Comparison of ENCODE assay signal across 17 mouse cellular contexts in genomic region chrX:7778450-7779244, GRCm38 (mm10). TPM values are rescaled to one million over a fixed set of nuclear protein-coding genes. Genes with fewer than 3 reads are reported as not detected.
DNase-seq lines count a peak whose midpoint lies in the region; ATAC-seq and TF ChIP-seq lines count a peak whose summit lies in the region.
"Had no signal": no experiment of that assay in that cellular context is flagged by ENCODE, and none has a peak within 500 bp of the region (broad histone marks: within the 10 kb centered on the region; RNA-seq: fewer than 3 reads in every experiment).

No protein-coding gene starts in this region.

- WGBS in lung, embryonic 14.5 days = 60% methylated on average over 7 of the region's 7 CpGs
- 71% methylated on average over 7 of the region's 7 CpGs for WGBS in lung, adult 2 months
- 32% methylated on average over 7 of the region's 7 CpGs for WGBS in liver, embryonic 12.5 days (ENCODE audit: insufficient replicate concordance)
- WGBS in stomach, embryonic 16.5 days = 61% methylated on average over 7 of the region's 7 CpGs
- 83% methylated on average over 7 of the region's 7 CpGs for WGBS in neural tube, embryonic 15.5 days

- H3K4me2 ChIP-seq in lung, embryonic 14.5 days = no peak overlapping the region
- H3K4me2 ChIP-seq in liver, embryonic 12.5 days = peak overlapping the region; percentile 57
- H3K4me2 ChIP-seq in stomach, embryonic 16.5 days (ENCODE audit: low read depth, low read length) = no peak overlapping the region
- no peak overlapping the region for H3K4me2 ChIP-seq in neural tube, embryonic 15.5 days
- H3K4me2 ChIP-seq: limb, embryonic 15.5 days had no signal

- no peaks in the 10 kb centered on the region for H3K4me1 ChIP-seq in lung, embryonic 14.5 days (ENCODE audit: insufficient read depth)
- H3K4me1 ChIP-seq in lung, adult 2 months (ENCODE audit: control insufficient read depth, insufficient read depth, low read length) = no peaks in the 10 kb centered on the region
- peaks cover 43% of the 10 kb centered on the region for H3K4me1 ChIP-seq in liver, embryonic 12.5 days
- no peaks in the 10 kb centered on the region for H3K4me1 ChIP-seq in stomach, embryonic 16.5 days (ENCODE audit: control insufficient read depth, insufficient read depth, low read length)
- no peaks in the 10 kb centered on the region for H3K4me1 ChIP-seq in neural tube, embryonic 15.5 days
- H3K4me1 ChIP-seq: embryonic facial prominence, embryonic 10.5 days; limb, embryonic 15.5 days had no signal

- peaks cover 8% of the 10 kb centered on the region for H3K36me3 ChIP-seq in lung, embryonic 14.5 days (ENCODE audit: insufficient read depth)
- H3K36me3 ChIP-seq in liver, embryonic 12.5 days = peaks cover 8% of the 10 kb centered on the region
- no peaks in the 10 kb centered on the region for H3K36me3 ChIP-seq in stomach, embryonic 16.5 days (ENCODE audit: control insufficient read depth, insufficient read depth, low read length)
- H3K36me3 ChIP-seq in neural tube, embryonic 15.5 days = 0 out of 2 replicates have a peak, but pooled peaks cover 3% of the 10 kb centered on the region

- H3K9me3 ChIP-seq in lung, embryonic 14.5 days (ENCODE audit: low read depth, low read length) = no peaks in the 10 kb centered on the region
- H3K9me3 ChIP-seq in liver, embryonic 12.5 days (replicated peaks) = no peaks in the 10 kb centered on the region
- no peaks in the 10 kb centered on the region for H3K9me3 ChIP-seq in stomach, embryonic 16.5 days (replicated peaks; ENCODE audit: control insufficient read depth, low read length)
- no peaks in the 10 kb centered on the region for H3K9me3 ChIP-seq in neural tube, embryonic 15.5 days (replicated peaks)
- H3K9me3 ChIP-seq: embryonic facial prominence, embryonic 10.5 days; limb, embryonic 15.5 days had no signal

- H3K27ac ChIP-seq in lung, embryonic 14.5 days (ENCODE audit: low read depth) = no peak overlapping the region
- H3K27ac ChIP-seq in liver, embryonic 12.5 days = peak overlapping the region; percentile 95
- no peak overlapping the region for H3K27ac ChIP-seq in stomach, embryonic 16.5 days (ENCODE audit: low read length)
- no peak overlapping the region for H3K27ac ChIP-seq in neural tube, embryonic 15.5 days (replicated peaks)
- H3K27ac ChIP-seq: embryonic facial prominence, embryonic 10.5 days; limb, embryonic 15.5 days had no signal

- no peak for TF ChIP-seq POLR2A in lung, adult 2 months (IDR thresholded peaks at IDR 0.05; ENCODE audit: borderline replicate concordance, extremely low read depth, low read depth, low read length)

- no peak overlapping the region for H3K9ac ChIP-seq in lung, embryonic 14.5 days
- peak overlapping the region; percentile 53 for H3K9ac ChIP-seq in liver, embryonic 12.5 days
- H3K9ac ChIP-seq in stomach, embryonic 16.5 days (ENCODE audit: low read length) = no peak overlapping the region
- H3K9ac ChIP-seq in neural tube, embryonic 15.5 days (replicated peaks) = no peak overlapping the region
- H3K9ac ChIP-seq: limb, embryonic 15.5 days had no signal

- ATAC-seq in lung, embryonic 14.5 days (ENCODE audit: insufficient read depth) = no peak
- ATAC-seq in liver, embryonic 12.5 days = peak; percentile 87
- ATAC-seq in stomach, embryonic 16.5 days (ENCODE audit: insufficient read depth, low FRiP score) = peak; percentile 60; the same call in 1 of the 2 replicates
- no peak for ATAC-seq in neural tube, embryonic 15.5 days (ENCODE audit: low FRiP score)
- ATAC-seq: activated CD4-positive, CD25-positive, alpha-beta regulatory T cell, adult 4 months; midbrain, embryonic 16.5 days had no signal

- TF ChIP-seq CTCF in lung, embryonic 14.5 days (IDR thresholded peaks at IDR 0.05; ENCODE audit: low read depth) = no peak
- TF ChIP-seq CTCF in lung, adult 2 months (IDR thresholded peaks at IDR 0.05; ENCODE audit: insufficient read depth, low read length) = no peak

- H3K4me3 ChIP-seq in lung, embryonic 14.5 days (ENCODE audit: low read depth, low read length) = no peak overlapping the region
- no peak overlapping the region for H3K4me3 ChIP-seq in lung, adult 2 months (replicated peaks; ENCODE audit: extremely low read depth, low read depth, low read length)
- H3K4me3 ChIP-seq in liver, embryonic 12.5 days = peak overlapping the region; percentile 11; the same call in 1 of the 2 replicates
- no peak overlapping the region for H3K4me3 ChIP-seq in stomach, embryonic 16.5 days (replicated peaks; ENCODE audit: low read length)
- no peak overlapping the region for H3K4me3 ChIP-seq in neural tube, embryonic 15.5 days (replicated peaks)
- H3K4me3 ChIP-seq: embryonic facial prominence, embryonic 10.5 days; limb, embryonic 15.5 days had no signal

- peak; percentile 22 for DNase-seq in lung, embryonic 14.5 days
- DNase-seq in lung, adult 2 months = no peak
- DNase-seq in c-Kit-positive CD71-positive TER-119-positive erythroid progenitor cells, embryonic 14.5 days (ENCODE audit: low spot score) = peak; percentile 65
- DNase-seq in right cerebral cortex, postnatal 25 days = no peak
- DNase-seq: adrenal gland, postnatal 25 days; cerebellum, postnatal 14 days; gastrocnemius, postnatal 14 days; kidney, postnatal 25 days; layer of hippocampus, adult 9-11 months; lung, postnatal 36 days had no signal

- no peaks in the 10 kb centered on the region for H3K27me3 ChIP-seq in lung, embryonic 14.5 days (ENCODE audit: insufficient read depth, low read length)
- no peaks in the 10 kb centered on the region for H3K27me3 ChIP-seq in liver, embryonic 12.5 days (replicated peaks)
- no peaks in the 10 kb centered on the region for H3K27me3 ChIP-seq in stomach, embryonic 16.5 days (ENCODE audit: control insufficient read depth, insufficient read depth, low read length)
- no peaks in the 10 kb centered on the region for H3K27me3 ChIP-seq in neural tube, embryonic 15.5 days (replicated peaks)
- H3K27me3 ChIP-seq: limb, embryonic 15.5 days had no signal

RNA-seq across cellular contexts. Expression of gene Gripap1, which starts 10.9 kb away (rescaled TPM):
- polyA plus RNA-seq in lung, embryonic 14.5 days (2014; fragmentation: Nextera tagmentation; extraction: Ambion mirVana) = 30.7 and 34.1 TPM in 2 replicates
- 19.0 and 32.4 TPM in 2 replicates for polyA plus RNA-seq in lung, adult 2 months (2012; rRNA removed)
- polyA plus RNA-seq in liver, embryonic 12.5 days (2016; fragmentation: Nextera tagmentation; extraction: Ambion mirVana) = 36.8 and 39.1 TPM in 2 replicates
- 42.4 and 47.8 TPM in 2 replicates for polyA plus RNA-seq in stomach, embryonic 16.5 days (2015; fragmentation: Nextera tagmentation; extraction: Ambion mirVana)
- polyA plus RNA-seq in neural tube, embryonic 15.5 days (2015; fragmentation: Nextera tagmentation; extraction: Ambion mirVana) = 63.0 and 67.4 TPM in 2 replicates

RNA-seq across cellular contexts. Expression of gene Tfe3, which starts 16.3 kb away (rescaled TPM):
- 21.7 and 22.5 TPM in 2 replicates for polyA plus RNA-seq in lung, embryonic 14.5 days (2014; fragmentation: Nextera tagmentation; extraction: Ambion mirVana)
- 28.8 and 31.8 TPM in 2 replicates for polyA plus RNA-seq in lung, adult 2 months (2012; rRNA removed)
- polyA plus RNA-seq in liver, embryonic 12.5 days (2016; fragmentation: Nextera tagmentation; extraction: Ambion mirVana) = 14.1 and 15.1 TPM in 2 replicates
- polyA plus RNA-seq in stomach, embryonic 16.5 days (2015; fragmentation: Nextera tagmentation; extraction: Ambion mirVana) = 21.7 and 25.2 TPM in 2 replicates
- 24.7 and 25.2 TPM in 2 replicates for polyA plus RNA-seq in neural tube, embryonic 15.5 days (2015; fragmentation: Nextera tagmentation; extraction: Ambion mirVana)

RNA-seq across cellular contexts. Expression of gene Ccdc120, which starts 27.9 kb away (rescaled TPM):
- polyA plus RNA-seq in lung, embryonic 14.5 days (2014; fragmentation: Nextera tagmentation; extraction: Ambion mirVana) = 22.7 and 25.3 TPM in 2 replicates
- 33.9 and 34.5 TPM in 2 replicates for polyA plus RNA-seq in lung, adult 2 months (2012; rRNA removed)
- polyA plus RNA-seq in liver, embryonic 12.5 days (2016; fragmentation: Nextera tagmentation; extraction: Ambion mirVana) = 2.6 and 3.2 TPM in 2 replicates
- 17.9 and 18.2 TPM in 2 replicates for polyA plus RNA-seq in stomach, embryonic 16.5 days (2015; fragmentation: Nextera tagmentation; extraction: Ambion mirVana)
- polyA plus RNA-seq in neural tube, embryonic 15.5 days (2015; fragmentation: Nextera tagmentation; extraction: Ambion mirVana) = 50.8 and 56.3 TPM in 2 replicates

RNA-seq across cellular contexts. Expression of gene Kcnd1, which starts 43.4 kb away (rescaled TPM):
- polyA plus RNA-seq in lung, embryonic 14.5 days (2014; fragmentation: Nextera tagmentation; extraction: Ambion mirVana) = 1.6 and 2.0 TPM in 2 replicates
- 0.84 and 1.0 TPM in 2 replicates for polyA plus RNA-seq in lung, adult 2 months (2012; rRNA removed)
- polyA plus RNA-seq in liver, embryonic 12.5 days (2016; fragmentation: Nextera tagmentation; extraction: Ambion mirVana) = 0.37 and 0.38 TPM in 2 replicates
- 1.7 and 2.0 TPM in 2 replicates for polyA plus RNA-seq in stomach, embryonic 16.5 days (2015; fragmentation: Nextera tagmentation; extraction: Ambion mirVana)
- polyA plus RNA-seq in neural tube, embryonic 15.5 days (2015; fragmentation: Nextera tagmentation; extraction: Ambion mirVana) = 5.7 and 6.5 TPM in 2 replicates

RNA-seq across cellular contexts. Expression of gene Praf2, which starts 50.4 kb away (rescaled TPM):
- 71.2 and 71.8 TPM in 2 replicates for polyA plus RNA-seq in lung, embryonic 14.5 days (2014; fragmentation: Nextera tagmentation; extraction: Ambion mirVana)
- 41.0 and 46.2 TPM in 2 replicates for polyA plus RNA-seq in lung, adult 2 months (2012; rRNA removed)
- polyA plus RNA-seq in liver, embryonic 12.5 days (2016; fragmentation: Nextera tagmentation; extraction: Ambion mirVana) = 13.0 and 13.4 TPM in 2 replicates
- 59.4 and 63.1 TPM in 2 replicates for polyA plus RNA-seq in stomach, embryonic 16.5 days (2015; fragmentation: Nextera tagmentation; extraction: Ambion mirVana)
- 128 and 132 TPM in 2 replicates for polyA plus RNA-seq in neural tube, embryonic 15.5 days (2015; fragmentation: Nextera tagmentation; extraction: Ambion mirVana)

Comparison
In these comparisons a context has a peak if more than half of its experiments do, and no peak if none do; other contexts are left out.
1. DNase-seq: peak in lung, embryonic 14.5 days (single experiment) and c-Kit-positive CD71-positive TER-119-positive erythroid progenitor cells, embryonic 14.5 days (single experiment); none in lung, adult 2 months (single experiment) and right cerebral cortex, postnatal 25 days (single experiment).
2. ATAC-seq: peak in liver, embryonic 12.5 days (single experiment) and stomach, embryonic 16.5 days (single experiment); none in lung, embryonic 14.5 days (single experiment) and neural tube, embryonic 15.5 days (single experiment).